Mouse (Mus musculus) olfactory bulb, adult 2 months (tissue): Measurements from ENCODE around the gene Pcp2.

Source experiments
- CTCF ChIP-seq: fragments of 200-500 bp; IDR thresholded peaks from 2 replicates; pipeline ENCODE4 v1.5.1; 2012; ENCODE audit warnings: low read depth, mild to moderate bottlenecking, low read length, moderate library complexity; ENCODE audit not compliant: insufficient read depth
- POLR2A ChIP-seq: fragments of 200-500 bp; IDR thresholded peaks from 2 replicates; pipeline ENCODE4 v1.6.1; 2012; ENCODE audit warnings: mild to moderate bottlenecking, low read depth, low read length, moderate library complexity; ENCODE audit not compliant: insufficient read depth

- TF ChIP-seq POLR2A (no peak), CTCF (no peak)
Observed at GRCm38 (mm10) chr8:3652845-3653244, 27.5 kb upstream of the Pcp2 start.
